Mouse (Mus musculus) kidney, adult 2 months (tissue): ENCODE measurements around the gene Gmpr.

Experiments used
- CTCF ChIP-seq: fragments of 200-500 bp; conservative IDR thresholded peaks from 2 replicates; pipeline ENCODE4 v1.5.1; 2011; ENCODE audit warnings: low read depth, mild to moderate bottlenecking, control low read depth, low read length, moderate library complexity, mixed read lengths; ENCODE audit not compliant: insufficient read depth, insufficient read length
- POLR2A ChIP-seq: fragments of 200-500 bp; IDR thresholded peaks from one replicate; pipeline ENCODE4 v1.6.1; 2011; ENCODE audit warnings: low read depth, low read length, control low read depth

- TF ChIP-seq CTCF = no peak
- TF ChIP-seq POLR2A = no peak
Measured at GRCm38 (mm10) chr13:45526230-45526629, 19.0 kb downstream of the Gmpr start.
